Mouse (Mus musculus) megakaryocyte, embryonic 14.5 days (primary cell): ENCODE results near the gene Mfrp. TPM values are rescaled to one million over a fixed set of nuclear protein-coding genes. Genes with fewer than 3 reads are reported as not detected.

Experiments
- H3K27me3 ChIP-seq: replicated peaks from 2 replicates; pipeline ENCODE3; 2012; ENCODE audit warnings: inconsistent platforms
- H3K36me3 ChIP-seq: replicated peaks from 2 replicates; pipeline ENCODE3; 2012; ENCODE audit warnings: low read length, inconsistent platforms, mixed read lengths
- H3K4me1 ChIP-seq: 2 replicates; pipeline ENCODE4 v1.6.1; 2012; ENCODE audit warnings: inconsistent platforms
- H3K4me3 ChIP-seq: replicated peaks from 2 replicates; pipeline ENCODE3; 2012; ENCODE audit warnings: moderate library complexity, mild to moderate bottlenecking, inconsistent platforms
- H3K9me3 ChIP-seq: 2 replicates; pipeline ENCODE4 v1.6.1; 2012; ENCODE audit warnings: inconsistent platforms
- FLI1 ChIP-seq: IDR thresholded peaks from 2 replicates; pipeline ENCODE4 v1.6.1; 2012; ENCODE audit warnings: low read length, inconsistent platforms, mixed read lengths
- GATA1 ChIP-seq: IDR thresholded peaks from 3 replicates; pipeline ENCODE4 v1.6.1; 2012; ENCODE audit warnings: mixed read lengths, low read length, inconsistent platforms, borderline replicate concordance
- polyA plus RNA-seq: library from polyadenylated mRNA; stranded (reverse); fragments of >175 nt; gene quantifications from 2 replicates; pipeline ENCODE4 v1.2.3, GENCODE M21; 2012; ENCODE audit warnings: low replicate concordance; ENCODE audit not compliant: insufficient read depth

Mfrp gene
- polyA plus RNA-seq, 1 experiment: not detected

- Histone ChIP-seq H3K36me3 (peaks cover 69% of the 10 kb centered on the region), H3K4me1 (peaks cover 43% of the 10 kb centered on the region), H3K27me3 (peaks cover 16% of the 10 kb centered on the region), H3K4me3 (no peak overlapping the region), H3K9me3 (no peaks in the 10 kb centered on the region)
- TF ChIP-seq GATA1 (no peak), FLI1 (no peak)
Measured at GRCm38 (mm10) chr9:44141951-44142350, 40.4 kb downstream of the Mfrp start.

GRCm38 (mm10) chr9:44143421-44143820, 41.9 kb downstream of the Mfrp start:
- TF ChIP-seq FLI1 (no peak), GATA1 (no peak)
- H3K36me3 ChIP-seq: peaks cover 83% of the 10 kb centered on the region
- H3K4me3 ChIP-seq: no peak overlapping the region

DNA sequence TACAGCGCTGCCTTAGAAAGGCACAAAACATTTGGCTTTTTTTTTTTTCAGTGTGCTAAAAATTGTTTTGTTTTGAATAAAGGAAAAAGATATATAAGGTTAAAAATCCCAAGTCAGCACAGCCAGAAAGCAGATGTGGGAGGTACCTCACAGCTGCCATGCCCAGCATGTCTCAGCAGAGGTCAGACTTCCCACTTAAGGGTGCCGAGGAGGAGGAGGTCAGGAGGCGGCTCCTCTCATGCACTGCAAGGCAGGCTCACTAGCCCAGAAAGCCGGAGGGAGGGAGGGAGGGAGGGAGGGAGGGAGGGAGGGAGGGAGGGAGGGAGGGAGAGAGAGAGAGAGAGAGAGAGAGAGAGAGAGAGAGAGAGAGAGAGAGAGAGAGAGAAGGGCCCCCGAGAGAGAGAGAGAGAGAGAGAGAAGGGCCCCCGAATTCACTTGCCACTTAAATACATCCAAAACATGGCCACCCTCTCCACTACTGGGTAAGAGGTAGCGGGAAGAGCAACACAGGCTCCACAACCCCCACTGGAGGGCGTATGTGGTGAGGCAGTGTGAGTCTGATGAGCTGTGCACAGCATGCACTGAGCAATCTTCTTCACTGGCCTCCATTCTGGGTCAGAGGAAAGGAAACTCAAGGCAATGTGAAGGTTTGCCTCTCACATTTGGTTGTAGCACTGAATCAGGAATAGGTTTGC, 42.6 kb downstream of the Mfrp start:
- no peak overlapping the region for H3K4me3 ChIP-seq
- H3K36me3 ChIP-seq: peaks cover 90% of the 10 kb centered on the region
- H3K27me3 ChIP-seq: peaks cover 4% of the 10 kb centered on the region
- no peak for TF ChIP-seq GATA1
- no peak for TF ChIP-seq FLI1
- H3K9me3 ChIP-seq: no peaks in the 10 kb centered on the region
- peaks cover 30% of the 10 kb centered on the region for H3K4me1 ChIP-seq

More at GRCm38 (mm10) chr9:44143421-44143820, 41.9 kb downstream of the Mfrp start:
- H3K27me3 ChIP-seq: peaks cover 6% of the 10 kb centered on the region
- H3K9me3 ChIP-seq: no peaks in the 10 kb centered on the region
- peaks cover 36% of the 10 kb centered on the region for H3K4me1 ChIP-seq

DNA sequence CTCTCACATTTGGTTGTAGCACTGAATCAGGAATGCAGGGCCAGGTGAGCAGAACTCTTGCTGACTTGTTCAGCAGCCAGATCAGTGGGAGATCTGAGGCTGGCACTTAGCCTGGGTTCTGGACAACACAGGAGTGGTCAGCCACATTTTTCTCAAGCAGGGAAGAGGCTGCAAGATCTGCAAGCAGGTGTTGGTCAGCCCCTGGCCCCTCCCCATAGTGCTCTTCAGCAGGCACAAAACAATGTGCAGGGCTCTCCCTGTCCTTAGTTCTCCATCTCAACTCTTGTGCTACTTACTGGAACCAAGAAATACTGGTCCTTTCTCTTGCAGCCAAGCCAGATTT, 43.2 kb downstream of the Mfrp start:
- Histone ChIP-seq H3K36me3 (peaks cover 90% of the 10 kb centered on the region), H3K4me3 (no peak overlapping the region), H3K9me3 (no peaks in the 10 kb centered on the region), H3K27me3 (peaks cover under 1% of the 10 kb centered on the region), H3K4me1 (peaks cover 26% of the 10 kb centered on the region)
- TF ChIP-seq FLI1 (no peak), GATA1 (no peak)

DNA sequence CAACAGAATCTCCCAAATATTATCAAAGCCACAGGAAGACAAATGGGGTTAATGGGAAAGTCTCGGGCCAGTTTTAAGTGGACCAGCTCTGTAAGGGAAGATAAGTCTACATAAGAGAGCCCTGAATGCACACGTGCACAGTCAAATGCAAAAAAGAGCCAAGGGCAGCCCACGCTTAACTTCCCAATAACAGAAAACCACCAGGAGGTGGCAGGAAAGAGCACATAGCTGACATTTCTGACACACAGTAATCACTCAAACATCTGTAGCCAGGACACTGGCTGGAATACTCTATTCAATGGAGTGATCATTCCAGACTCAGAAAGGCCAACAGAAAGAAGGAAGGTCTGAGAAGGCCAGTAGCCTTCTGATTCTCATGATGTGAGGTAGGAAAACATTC, 45.8 kb downstream of the Mfrp start:
- H3K4me3 ChIP-seq: no peak overlapping the region
- H3K27me3 ChIP-seq: no peaks in the 10 kb centered on the region
- peaks cover 13% of the 10 kb centered on the region for H3K4me1 ChIP-seq
- peaks cover 90% of the 10 kb centered on the region for H3K36me3 ChIP-seq
- no peaks in the 10 kb centered on the region for H3K9me3 ChIP-seq
- TF ChIP-seq FLI1 (no peak), GATA1 (no peak)

Other genes with a start within 250 kb of the Mfrp start
- 0.17 TPM in 1 of 2 replicates, not detected in the other for gene Thy1, start 58.3 kb upstream of the Mfrp start, polyA plus RNA-seq
- 1.6 and 3.3 TPM in 2 replicates for gene Usp2, start 34.7 kb upstream of the Mfrp start, polyA plus RNA-seq
- not detected in 2 replicates for gene C1qtnf5, start 5.5 kb downstream of the Mfrp start, polyA plus RNA-seq
- not detected in 2 replicates for gene Gm49380, start 11.8 kb downstream of the Mfrp start, polyA plus RNA-seq
- 4.3 and 22.2 TPM in 2 replicates for gene Rnf26, start 11.8 kb downstream of the Mfrp start, polyA plus RNA-seq
- gene Mcam, start 32.7 kb downstream of the Mfrp start, polyA plus RNA-seq: not detected in 2 replicates
- 2.4 and 3.9 TPM in 2 replicates for gene Cbl, start 132.3 kb downstream of the Mfrp start, polyA plus RNA-seq
- not detected in 2 replicates for gene Ccdc153, start 138.9 kb downstream of the Mfrp start, polyA plus RNA-seq
- gene Pdzd3, start 149.7 kb downstream of the Mfrp start, polyA plus RNA-seq: 0.35 TPM in 1 of 2 replicates, not detected in the other
- gene Nlrx1, start 166.9 kb downstream of the Mfrp start, polyA plus RNA-seq: 5.5 and 12.5 TPM in 2 replicates
- 0.19 TPM in 1 of 2 replicates, not detected in the other for gene Abcg4, start 186.9 kb downstream of the Mfrp start, polyA plus RNA-seq
- gene Hinfp, start 203.9 kb downstream of the Mfrp start, polyA plus RNA-seq: 1.3 and 4.9 TPM in 2 replicates
- 44.6 and 94.5 TPM in 2 replicates for gene C2cd2l, start 218.6 kb downstream of the Mfrp start, polyA plus RNA-seq
- 7.1 and 9.5 TPM in 2 replicates for gene Dpagt1, start 224.3 kb downstream of the Mfrp start, polyA plus RNA-seq
- gene H2afx, start 233.0 kb downstream of the Mfrp start, polyA plus RNA-seq: 416 and 1,650 TPM in 2 replicates
- 51.1 and 76.9 TPM in 2 replicates for gene Hmbs, start 242.5 kb downstream of the Mfrp start, polyA plus RNA-seq